Mouse (Mus musculus) forebrain, embryonic 12.5 days (tissue): ENCODE data around the gene Laptm4a. TPM values are rescaled to one million over a fixed set of nuclear protein-coding genes. Genes with fewer than 3 reads are reported as not detected.
A peak's percentile ranks its signal among the peaks of the same experiment; 100 is the strongest.

Experiments
- ATAC-seq: fragments of 200-750 bp; cut with Nextera tagmentation; 2 replicates; pipeline ENCODE4 v1.8.0; 2017; ENCODE audit warnings: moderate TSS enrichment; ENCODE audit not compliant: low FRiP score
- H3K27ac ChIP-seq: fragments of 300-500 bp; sonication (generic); 2 replicates; pipeline ENCODE4 v1.5.1; 2016; ENCODE audit warnings: mild to moderate bottlenecking
- H3K27me3 ChIP-seq: fragments of 300-500 bp; sonication (generic); 2 replicates; pipeline ENCODE4 v1.6.1; 2016; ENCODE audit warnings: mild to moderate bottlenecking
- H3K36me3 ChIP-seq: fragments of 300-500 bp; sonication (generic); replicated peaks from 2 replicates; pipeline ENCODE4 v1.6.1; 2016; ENCODE audit warnings: mild to moderate bottlenecking
- H3K4me1 ChIP-seq: fragments of 300-500 bp; sonication (generic); 2 replicates; pipeline ENCODE4 v1.6.1; 2016
- H3K4me2 ChIP-seq: fragments of 300-500 bp; sonication (generic); 2 replicates; pipeline ENCODE4 v1.6.1; 2016; ENCODE audit warnings: mild to moderate bottlenecking, moderate library complexity
- H3K4me3 ChIP-seq: fragments of 300-500 bp; sonication (generic); replicated peaks from 2 replicates; pipeline ENCODE4 v1.5.1; 2016; ENCODE audit warnings: mild to moderate bottlenecking
- H3K9ac ChIP-seq: fragments of 300-500 bp; sonication (generic); 2 replicates; pipeline ENCODE4 v1.6.1; 2016; ENCODE audit warnings: mild to moderate bottlenecking
- H3K9me3 ChIP-seq: fragments of 300-500 bp; sonication (generic); 2 replicates; pipeline ENCODE4 v1.6.1; 2016
- WGBS: fragments of 180-500 bp; shearing (Covaris S2); methylation state at CpG from one replicate; pipeline ENCODE4 v1.1.7; 2016; 5-methylcytosine and 5-hydroxymethylcytosine counted together
- polyA plus RNA-seq: library from polyadenylated mRNA; unstranded; fragments of >200 nt; fragmentation: Nextera tagmentation; extraction: Ambion mirVana; gene quantifications from 2 replicates; pipeline ENCODE4 v1.2.1, GENCODE M21; 2016

Gene Laptm4a
- polyA plus RNA-seq = 212 and 215 TPM in 2 replicates

GRCm38 (mm10) chr12:8921394-8922368, at the start of gene Laptm4a:
TSS of gene Laptm4a (plus strand) at chr12:8921664.
- Histone ChIP-seq H3K9ac (peak within 1 kb of the TSS; percentile 88), H3K4me2 (peak within 1 kb of the TSS; percentile 71), H3K36me3 (peaks cover 19% of the 10 kb centered on the region; the same call in 1 of the 2 replicates), H3K9me3 (no peaks in the 10 kb centered on the region), H3K27ac (peak within 1 kb of the TSS; percentile 97), H3K4me3 (peak within 1 kb of the TSS; percentile 74), H3K27me3 (no peaks in the 10 kb centered on the region), H3K4me1 (peaks cover 24% of the 10 kb centered on the region)
- WGBS = under 1% methylated on average over 73 of the region's 73 CpGs
- peak; percentile 99 for ATAC-seq

DNA sequence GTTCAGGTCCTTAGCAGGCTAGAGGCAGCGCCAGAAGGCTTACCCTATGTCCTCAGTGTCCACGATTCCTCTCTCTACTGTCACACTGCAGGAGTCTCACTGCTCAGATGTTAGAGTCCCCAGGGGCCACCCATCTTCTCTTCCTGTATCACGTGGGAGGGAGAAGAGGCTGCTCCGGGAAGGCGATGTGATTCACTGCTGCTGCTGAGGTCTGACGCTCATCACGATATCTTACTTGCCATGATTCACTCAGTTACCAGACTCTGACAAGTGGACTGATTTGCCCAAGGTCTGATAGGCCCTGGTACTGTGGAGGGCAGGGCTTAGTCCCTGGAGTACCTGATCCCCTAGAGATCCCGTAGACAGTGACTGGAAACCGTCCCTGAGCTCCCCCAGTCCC, 45.9 kb upstream of the Laptm4a start:
- Histone ChIP-seq H3K4me3 (no peak overlapping the region), H3K27me3 (no peaks in the 10 kb centered on the region), H3K4me2 (no peak overlapping the region), H3K4me1 (no peaks in the 10 kb centered on the region), H3K27ac (no peak overlapping the region), H3K36me3 (no peaks in the 10 kb centered on the region), H3K9ac (no peak overlapping the region), H3K9me3 (no peaks in the 10 kb centered on the region)
- 88% methylated on average over 9 of the region's 9 CpGs for WGBS
- ATAC-seq = no peak

DNA sequence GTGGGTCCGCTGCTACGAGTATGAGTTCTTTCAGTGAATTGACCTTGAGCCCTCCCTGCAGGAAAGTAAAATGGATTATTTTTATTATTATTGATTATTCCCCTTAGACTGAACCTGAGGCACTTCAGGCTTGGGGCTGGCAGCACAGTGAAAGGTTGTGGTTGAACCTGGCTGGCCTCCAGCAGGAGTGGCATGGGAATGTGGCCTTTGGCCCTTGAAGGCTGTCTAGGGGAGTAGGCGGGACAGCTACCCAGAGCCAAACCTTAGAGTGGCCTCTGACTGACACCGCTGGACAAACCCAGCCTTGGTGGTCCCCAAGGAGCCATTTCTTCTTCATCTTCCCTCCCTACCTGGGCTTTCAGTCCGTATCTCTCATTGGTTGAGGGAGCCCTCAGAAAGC, 44.6 kb upstream of the Laptm4a start:
- Histone ChIP-seq H3K27me3 (no peaks in the 10 kb centered on the region), H3K36me3 (no peaks in the 10 kb centered on the region), H3K4me1 (no peaks in the 10 kb centered on the region), H3K4me2 (no peak overlapping the region), H3K9me3 (no peaks in the 10 kb centered on the region), H3K27ac (no peak overlapping the region), H3K9ac (no peak overlapping the region), H3K4me3 (no peak overlapping the region)
- 89% methylated on average over 5 of the region's 5 CpGs for WGBS
- ATAC-seq = no peak

DNA sequence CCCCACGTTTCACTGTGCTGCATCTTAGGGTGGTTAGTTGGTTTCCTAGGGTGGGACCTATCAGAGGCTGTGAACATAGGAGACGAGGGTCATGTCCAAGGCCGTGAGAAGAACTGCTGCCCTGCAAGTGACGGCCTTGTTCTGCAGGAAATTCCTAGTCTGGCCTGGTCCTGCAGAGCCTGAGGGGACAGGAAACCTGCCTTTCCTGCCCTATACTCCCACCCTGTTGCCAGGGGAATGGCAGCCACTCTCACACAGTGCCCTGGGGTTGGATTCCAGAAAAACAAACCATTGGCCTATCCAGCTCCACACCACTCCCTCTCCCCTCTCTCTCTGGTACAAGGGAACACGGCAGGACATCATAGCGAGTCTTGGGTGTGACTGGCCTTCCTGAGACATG, 44.1 kb upstream of the Laptm4a start:
- H3K9ac ChIP-seq = no peak overlapping the region
- no peaks in the 10 kb centered on the region for H3K9me3 ChIP-seq
- H3K4me1 ChIP-seq = no peaks in the 10 kb centered on the region
- H3K27ac ChIP-seq = no peak overlapping the region
- no peak for ATAC-seq
- no peaks in the 10 kb centered on the region for H3K27me3 ChIP-seq
- WGBS = 81% methylated on average over 6 of the region's 6 CpGs
- no peak overlapping the region for H3K4me2 ChIP-seq
- no peak overlapping the region for H3K4me3 ChIP-seq
- H3K36me3 ChIP-seq = no peaks in the 10 kb centered on the region

DNA sequence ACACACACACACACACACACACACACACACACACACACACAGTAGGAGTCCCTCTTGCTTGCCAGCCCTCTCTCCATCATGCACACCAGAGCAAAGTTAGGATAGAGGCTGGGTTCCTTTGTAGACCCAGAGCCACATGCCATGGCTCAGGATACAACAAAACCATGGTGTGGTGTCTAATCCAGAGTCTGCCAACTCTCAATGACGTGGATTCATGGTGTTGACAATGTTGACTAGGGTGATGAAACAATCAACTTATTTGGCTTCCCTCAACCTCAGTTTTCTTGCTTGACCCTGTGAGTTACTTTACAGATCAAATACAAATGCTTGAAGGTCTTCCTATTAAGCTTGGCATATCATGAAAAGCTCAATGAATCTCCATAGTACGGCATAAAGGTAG, 42.7 kb upstream of the Laptm4a start:
- H3K36me3 ChIP-seq = no peaks in the 10 kb centered on the region
- no peak overlapping the region for H3K4me3 ChIP-seq
- 95% methylated on average over 2 of the region's 2 CpGs for WGBS
- no peaks in the 10 kb centered on the region for H3K27me3 ChIP-seq
- no peaks in the 10 kb centered on the region for H3K4me1 ChIP-seq
- ATAC-seq = no peak
- no peak overlapping the region for H3K9ac ChIP-seq
- no peak overlapping the region for H3K4me2 ChIP-seq
- no peak overlapping the region for H3K27ac ChIP-seq
- no peaks in the 10 kb centered on the region for H3K9me3 ChIP-seq

DNA sequence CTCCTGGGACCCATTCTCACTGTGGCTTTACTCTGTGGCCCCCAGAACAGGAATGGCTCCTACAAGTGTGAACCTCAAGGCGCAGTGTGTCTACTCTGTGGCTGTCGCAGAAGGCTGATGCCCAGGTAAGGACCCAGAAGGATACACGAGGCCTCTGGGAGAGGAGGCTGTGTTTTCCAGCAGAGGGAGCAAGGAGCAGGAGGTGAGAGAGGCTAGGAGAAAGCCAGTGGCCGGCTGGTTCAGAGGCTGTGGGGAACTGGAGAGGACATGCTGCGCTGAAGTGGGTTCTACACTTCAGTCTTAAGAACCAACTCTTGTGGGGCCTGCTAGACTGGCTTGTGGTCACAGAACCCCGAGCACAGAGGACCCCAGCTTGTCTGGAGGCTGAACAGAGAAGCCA, 42.1 kb upstream of the Laptm4a start:
- no peak overlapping the region for H3K9ac ChIP-seq
- 59% methylated on average over 6 of the region's 6 CpGs for WGBS
- no peaks in the 10 kb centered on the region for H3K9me3 ChIP-seq
- no peak for ATAC-seq
- no peak overlapping the region for H3K4me3 ChIP-seq
- no peaks in the 10 kb centered on the region for H3K36me3 ChIP-seq
- no peak overlapping the region for H3K27ac ChIP-seq
- no peaks in the 10 kb centered on the region for H3K27me3 ChIP-seq
- no peak overlapping the region for H3K4me2 ChIP-seq
- no peaks in the 10 kb centered on the region for H3K4me1 ChIP-seq

GRCm38 (mm10) chr12:8881736-8882135, 39.7 kb upstream of the Laptm4a start:
- H3K9me3 ChIP-seq = no peaks in the 10 kb centered on the region
- 67% methylated on average over 4 of the region's 4 CpGs for WGBS
- ATAC-seq = no peak

DNA sequence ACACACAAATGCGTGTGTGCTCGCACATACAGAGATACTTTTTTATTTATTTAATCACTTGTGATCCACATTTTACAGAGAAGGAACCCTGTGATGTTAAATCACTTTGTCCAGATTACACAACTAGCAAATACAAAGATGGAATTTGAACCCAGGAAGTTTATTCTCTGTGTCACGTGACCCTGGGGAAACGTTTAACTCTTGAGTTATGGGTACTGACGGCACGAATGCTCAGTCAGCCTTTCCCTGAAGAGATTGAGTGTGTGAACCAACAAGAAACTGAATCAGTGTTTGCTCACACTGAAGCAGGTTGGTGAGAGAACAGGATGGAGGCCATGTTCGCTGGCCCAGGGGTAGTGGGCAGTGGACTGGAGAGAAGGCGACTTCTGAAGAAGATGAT, 39.1 kb upstream of the Laptm4a start:
- ATAC-seq = no peak
- H3K4me3 ChIP-seq = no peak overlapping the region
- H3K9me3 ChIP-seq = no peaks in the 10 kb centered on the region
- no peak overlapping the region for H3K9ac ChIP-seq
- H3K4me2 ChIP-seq = no peak overlapping the region
- 87% methylated on average over 8 of the region's 8 CpGs for WGBS
- no peak overlapping the region for H3K27ac ChIP-seq
- H3K36me3 ChIP-seq = no peaks in the 10 kb centered on the region
- peaks cover 7% of the 10 kb centered on the region; the same call in 1 of the 2 replicates for H3K27me3 ChIP-seq
- H3K4me1 ChIP-seq = peaks cover 10% of the 10 kb centered on the region

More at GRCm38 (mm10) chr12:8881736-8882135, 39.7 kb upstream of the Laptm4a start:
- H3K27ac ChIP-seq = no peak overlapping the region
- peaks cover 3% of the 10 kb centered on the region; the same call in 1 of the 2 replicates for H3K27me3 ChIP-seq
- H3K4me2 ChIP-seq = no peak overlapping the region
- no peak overlapping the region for H3K4me3 ChIP-seq
- no peak overlapping the region for H3K9ac ChIP-seq
- no peaks in the 10 kb centered on the region for H3K36me3 ChIP-seq
- peaks cover 10% of the 10 kb centered on the region for H3K4me1 ChIP-seq

DNA sequence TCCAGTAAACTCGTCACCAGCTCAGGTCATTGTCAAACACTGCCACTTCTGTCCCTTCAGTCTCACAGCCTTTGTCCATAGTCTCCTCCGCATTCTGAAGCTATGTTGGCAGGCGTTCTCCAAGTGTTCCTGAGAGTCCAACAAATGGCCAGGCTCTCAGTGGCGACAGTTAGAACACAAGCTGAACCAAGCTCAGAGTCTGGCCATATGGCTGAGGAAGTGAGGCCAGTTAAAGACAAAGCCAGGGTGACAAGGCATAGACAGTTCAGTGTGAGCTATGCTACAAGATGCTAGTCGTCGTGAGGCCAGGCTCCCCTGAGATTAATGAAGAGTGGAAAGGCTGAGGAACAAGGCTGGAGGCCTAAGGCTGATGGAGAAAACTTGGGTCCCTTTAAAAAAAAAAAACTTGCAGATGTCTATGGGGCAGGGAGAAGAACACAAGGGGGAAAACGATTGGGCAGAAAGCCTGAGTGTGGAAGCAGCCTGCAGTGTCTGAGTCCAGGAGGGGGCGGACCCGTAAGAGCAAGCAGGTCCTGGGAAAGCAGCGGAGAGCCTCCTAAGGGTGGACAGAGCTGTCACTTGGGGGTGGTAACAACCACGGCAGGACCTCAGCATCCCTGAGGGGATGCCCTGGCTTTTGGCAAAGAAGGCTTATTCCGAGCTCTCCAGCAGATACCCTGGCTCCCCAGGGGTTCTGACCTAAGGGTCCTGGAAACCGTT, 36.9 kb upstream of the Laptm4a start:
- H3K4me2 ChIP-seq = 0 out of 2 replicates have a peak overlapping the region, but pooled peaks have one; percentile 4
- no peak for ATAC-seq
- 26% methylated on average over 13 of the region's 13 CpGs for WGBS

GRCm38 (mm10) chr12:8885146-8885543, 36.3 kb upstream of the Laptm4a start:
- H3K27ac ChIP-seq = no peak overlapping the region
- H3K4me3 ChIP-seq = no peak overlapping the region
- no peak overlapping the region for H3K9ac ChIP-seq
- peaks cover 7% of the 10 kb centered on the region; the same call in 1 of the 2 replicates for H3K27me3 ChIP-seq
- no peak for ATAC-seq
- no peaks in the 10 kb centered on the region for H3K36me3 ChIP-seq
- H3K4me1 ChIP-seq = peaks cover 10% of the 10 kb centered on the region
- WGBS = 13% methylated on average over 4 of the region's 4 CpGs
- no peaks in the 10 kb centered on the region for H3K9me3 ChIP-seq
- H3K4me2 ChIP-seq = 0 out of 2 replicates have a peak overlapping the region, but pooled peaks have one; percentile 4

More for the DNA sequence above, 36.9 kb upstream of the Laptm4a start:
- no peaks in the 10 kb centered on the region for H3K9me3 ChIP-seq
- no peak overlapping the region for H3K4me3 ChIP-seq
- no peaks in the 10 kb centered on the region for H3K36me3 ChIP-seq
- H3K9ac ChIP-seq = no peak overlapping the region
- peaks cover 10% of the 10 kb centered on the region for H3K4me1 ChIP-seq
- H3K27me3 ChIP-seq = peaks cover 7% of the 10 kb centered on the region; the same call in 1 of the 2 replicates
- H3K27ac ChIP-seq = no peak overlapping the region

GRCm38 (mm10) chr12:8885950-8886349, 35.5 kb upstream of the Laptm4a start:
- H3K36me3 ChIP-seq = no peaks in the 10 kb centered on the region

GRCm38 (mm10) chr12:8888445-8888844, 33.0 kb upstream of the Laptm4a start:
- 42% methylated on average over 7 of the region's 7 CpGs for WGBS
- ATAC-seq = no peak

More at GRCm38 (mm10) chr12:8885950-8886349, 35.5 kb upstream of the Laptm4a start:
- H3K9me3 ChIP-seq = no peaks in the 10 kb centered on the region
- H3K27me3 ChIP-seq = peaks cover 7% of the 10 kb centered on the region; the same call in 1 of the 2 replicates
- no peak overlapping the region for H3K9ac ChIP-seq
- H3K4me2 ChIP-seq = no peak overlapping the region
- whole genome bisulfite sequencing = 70% methylated on average over 3 of the region's 3 CpGs
- H3K4me3 ChIP-seq = no peak overlapping the region
- no peak overlapping the region for H3K27ac ChIP-seq
- H3K4me1 ChIP-seq = peaks cover 10% of the 10 kb centered on the region
- ATAC-seq = no peak

More at GRCm38 (mm10) chr12:8888445-8888844, 33.0 kb upstream of the Laptm4a start:
- no peaks in the 10 kb centered on the region for H3K9me3 ChIP-seq
- H3K4me3 ChIP-seq = no peak overlapping the region
- no peaks in the 10 kb centered on the region for H3K36me3 ChIP-seq
- H3K27ac ChIP-seq = no peak overlapping the region
- H3K4me2 ChIP-seq = no peak overlapping the region
- H3K9ac ChIP-seq = no peak overlapping the region
- peaks cover 16% of the 10 kb centered on the region for H3K4me1 ChIP-seq
- H3K27me3 ChIP-seq = peaks cover 7% of the 10 kb centered on the region; the same call in 1 of the 2 replicates
